Mouse (Mus musculus): ENCODE measurements around the gene Emc8. TPM values are rescaled to one million over a fixed set of nuclear protein-coding genes. Genes with fewer than 3 reads are reported as not detected.

The Emc8 gene
- polyA plus RNA-seq (2017; shearing (Covaris generic)), result 10 to 100 TPM; 60.2 to 68.0 TPM

- ATAC-seq, result no peak
Measured at GRCm38 (mm10) chr8:120668374-120668905, at the start of gene Emc8. Emc8 (minus strand) TSS chr8:120668573.

- ATAC-seq, result peak; percentile 62
Measured at GRCm38 (mm10) chr8:120715996-120716680, 47.8 kb upstream of the Emc8 start.

- ATAC-seq, result peak; percentile 78
Measured at GRCm38 (mm10) chr8:120715200-120715599, 46.8 kb upstream of the Emc8 start.

GRCm38 (mm10) chr8:120709176-120709575, 40.8 kb upstream of the Emc8 start:
- ATAC-seq, result peak; percentile 65

GRCm38 (mm10) chr8:120706193-120706592, 37.8 kb upstream of the Emc8 start:
- ATAC-seq, result no peak

GRCm38 (mm10) chr8:120705163-120705562, 36.8 kb upstream of the Emc8 start:
- no peak for ATAC-seq

GRCm38 (mm10) chr8:120704203-120704602, 35.8 kb upstream of the Emc8 start:
- ATAC-seq, result no peak

- peak; percentile 91 for ATAC-seq
Measured at GRCm38 (mm10) chr8:120701758-120702465, 33.5 kb upstream of the Emc8 start.

GRCm38 (mm10) chr8:120700053-120700452, 31.7 kb upstream of the Emc8 start:
- ATAC-seq, result no peak

- ATAC-seq, result no peak
Measured at GRCm38 (mm10) chr8:120699565-120699964, 31.2 kb upstream of the Emc8 start.

- no peak for ATAC-seq
Measured at GRCm38 (mm10) chr8:120699079-120699478, 30.7 kb upstream of the Emc8 start.

GRCm38 (mm10) chr8:120698426-120698825, 30.1 kb upstream of the Emc8 start:
- no peak for ATAC-seq

- no peak for ATAC-seq
Measured at GRCm38 (mm10) chr8:120697979-120698272, 29.6 kb upstream of the Emc8 start.

- no peak for ATAC-seq
Measured at GRCm38 (mm10) chr8:120697154-120697978, 29.0 kb upstream of the Emc8 start.

GRCm38 (mm10) chr8:120696401-120697153, 28.2 kb upstream of the Emc8 start:
- no peak for ATAC-seq

- no peak for ATAC-seq
Measured at GRCm38 (mm10) chr8:120693861-120694493, 25.6 kb upstream of the Emc8 start.

- ATAC-seq, result no peak
Measured at GRCm38 (mm10) chr8:120692934-120693333, 24.6 kb upstream of the Emc8 start.

- ATAC-seq, result no peak
Measured at GRCm38 (mm10) chr8:120688511-120688910, 20.1 kb upstream of the Emc8 start.

GRCm38 (mm10) chr8:120687786-120688185, 19.4 kb upstream of the Emc8 start:
- ATAC-seq, result no peak

- no peak for ATAC-seq
Measured at GRCm38 (mm10) chr8:120686576-120686975, 18.2 kb upstream of the Emc8 start.

- no peak for ATAC-seq
Measured at GRCm38 (mm10) chr8:120686051-120686450, 17.7 kb upstream of the Emc8 start.

GRCm38 (mm10) chr8:120685591-120685990, 17.2 kb upstream of the Emc8 start:
- no peak for ATAC-seq

Data from activated CD4-positive, CD25-positive, alpha-beta regulatory T cell, adult 4 months (primary cell).